Mouse (Mus musculus) lung, postnatal 10 days (tissue): ENCODE measurements at regions not wholly inside any gene's neighbourhood (a gene's known extent, or its start where the extent isn't known, plus 50 kb on each side); places are given as distances from the start of the nearest gene placed in this dataset.

ENCODE experiments used
- DNase-seq: peaks from one replicate; pipeline ENCODE4 v3.0.0; 2021

GRCm38 (mm10) chr12:25439029-25439551 is 342.1 kb upstream of the Id2 start:
- DNase-seq, result no peak

GRCm38 (mm10) chr12:25438217-25439028 is 341.5 kb upstream of the Id2 start:
- no peak for DNase-seq

GRCm38 (mm10) chr12:25437556-25437955 is 340.6 kb upstream of the Id2 start:
- no peak for DNase-seq

- DNase-seq, result no peak
Observed at GRCm38 (mm10) chr12:25436220-25436911, 339.4 kb upstream of the Id2 start.

GRCm38 (mm10) chr12:25432796-25433195 is 335.9 kb upstream of the Id2 start:
- DNase-seq, result no peak

- DNase-seq, result no peak
Observed at GRCm38 (mm10) chr12:25430911-25431310, 334.0 kb upstream of the Id2 start.

GRCm38 (mm10) chr12:25427911-25428642 is 331.1 kb upstream of the Id2 start:
- DNase-seq, result no peak

GRCm38 (mm10) chr12:25417336-25417735 is 320.4 kb upstream of the Id2 start:
- no peak for DNase-seq

- no peak for DNase-seq
Observed at GRCm38 (mm10) chr12:25416571-25416970, 319.6 kb upstream of the Id2 start.

- no peak for DNase-seq
Observed at GRCm38 (mm10) chr12:25415641-25416040, 318.7 kb upstream of the Id2 start.

- DNase-seq, result peak; percentile 68
Observed at GRCm38 (mm10) chr12:25415232-25415631, 318.3 kb upstream of the Id2 start.

GRCm38 (mm10) chr12:25407301-25407700 is 310.4 kb upstream of the Id2 start:
- DNase-seq, result peak; percentile 11

GRCm38 (mm10) chr12:25400326-25400725 is 303.4 kb upstream of the Id2 start:
- DNase-seq, result no peak

GRCm38 (mm10) chr12:25398726-25399125 is 301.8 kb upstream of the Id2 start:
- DNase-seq, result no peak

GRCm38 (mm10) chr12:25394326-25394725 is 297.4 kb upstream of the Id2 start:
- no peak for DNase-seq

- DNase-seq, result no peak
Observed at GRCm38 (mm10) chr12:25393501-25393900, 296.6 kb upstream of the Id2 start.

GRCm38 (mm10) chr12:25389202-25389601 is 292.3 kb upstream of the Id2 start:
- peak; percentile 8 for DNase-seq

GRCm38 (mm10) chr12:25387791-25388280 is 290.9 kb upstream of the Id2 start:
- DNase-seq, result no peak

GRCm38 (mm10) chr12:25382961-25383360 is 286.0 kb upstream of the Id2 start:
- no peak for DNase-seq

GRCm38 (mm10) chr12:25382475-25382874 is 285.5 kb upstream of the Id2 start:
- DNase-seq, result no peak

GRCm38 (mm10) chr12:25381619-25382018 is 284.7 kb upstream of the Id2 start:
- no peak for DNase-seq

- DNase-seq, result no peak
Observed at GRCm38 (mm10) chr12:25379996-25380395, 283.1 kb upstream of the Id2 start.

- DNase-seq, result no peak
Observed at GRCm38 (mm10) chr12:25379016-25379415, 282.1 kb upstream of the Id2 start.
